Mouse (Mus musculus) inflammation-experienced regulatory T-cells, adult 6 months (primary cell): ENCODE measurements around the gene Zmym2. TPM values are rescaled to one million over a fixed set of nuclear protein-coding genes. Genes with fewer than 3 reads are reported as not detected.

Experiments
- ATAC-seq: one replicate; pipeline ENCODE4 v1.8.0; 2017
- polyA plus RNA-seq, 3 experiments: library from polyadenylated mRNA; unstranded; fragments of 100-300 nt; shearing (Covaris generic); gene quantifications; one replicate each; pipeline ENCODE4 v1.2.1; 2017

The Zmym2 gene
- polyA plus RNA-seq, 3 experiments from 2014 or later, result 35.1 to 67.2 (median 57.1) TPM

- ATAC-seq, result no peak
These were observed 32.1 kb downstream of the Zmym2 start for GRCm38 (mm10) chr14:56918532-56918931.

GRCm38 (mm10) chr14:56935481-56935880, 49.0 kb downstream of the Zmym2 start:
- no peak for ATAC-seq

GRCm38 (mm10) chr14:56939903-56940302, 53.5 kb downstream of the Zmym2 start:
- ATAC-seq, result no peak

DNA sequence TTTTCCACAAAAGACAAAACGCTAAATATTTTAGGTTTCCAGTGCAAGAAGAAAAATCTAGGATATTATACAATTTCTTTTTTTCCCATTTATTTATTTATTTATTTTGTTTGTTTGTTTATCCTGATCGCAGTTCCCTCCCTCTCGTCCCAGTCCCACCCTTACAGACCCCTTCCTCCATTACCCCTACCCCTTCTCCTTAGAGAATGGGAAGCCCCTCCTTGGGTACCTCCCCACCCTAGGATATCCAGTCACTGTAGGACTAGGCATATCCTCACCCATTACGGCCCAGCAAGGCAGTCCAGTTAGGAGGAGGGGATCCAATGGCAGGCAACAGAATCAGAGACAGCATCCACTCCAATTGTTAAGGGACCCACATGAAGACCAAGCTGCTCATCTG, 66.5 kb downstream of the Zmym2 start:
- ATAC-seq, result no peak

DNA sequence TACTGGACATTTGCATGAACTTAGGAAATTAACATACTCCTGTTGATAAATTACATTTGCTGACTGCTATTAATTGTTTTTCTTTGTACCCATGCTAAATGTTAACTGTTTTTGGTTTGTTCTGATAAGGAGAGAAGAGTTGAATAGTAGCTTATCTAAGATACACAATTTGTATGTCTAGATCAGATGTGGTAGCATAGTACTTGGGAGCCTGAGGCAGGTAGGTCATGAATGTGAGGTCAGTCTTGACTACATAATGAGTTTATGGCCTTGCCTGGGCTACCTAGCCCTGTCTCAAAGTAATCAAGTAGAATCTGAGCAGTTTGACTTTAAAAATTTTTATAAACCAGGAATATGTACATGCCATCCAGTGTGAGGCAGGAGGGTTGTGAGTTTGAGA, 67.9 kb downstream of the Zmym2 start:
- ATAC-seq, result no peak

GRCm38 (mm10) chr14:56963969-56964734, 77.7 kb downstream of the Zmym2 start:
- ATAC-seq, result no peak

DNA sequence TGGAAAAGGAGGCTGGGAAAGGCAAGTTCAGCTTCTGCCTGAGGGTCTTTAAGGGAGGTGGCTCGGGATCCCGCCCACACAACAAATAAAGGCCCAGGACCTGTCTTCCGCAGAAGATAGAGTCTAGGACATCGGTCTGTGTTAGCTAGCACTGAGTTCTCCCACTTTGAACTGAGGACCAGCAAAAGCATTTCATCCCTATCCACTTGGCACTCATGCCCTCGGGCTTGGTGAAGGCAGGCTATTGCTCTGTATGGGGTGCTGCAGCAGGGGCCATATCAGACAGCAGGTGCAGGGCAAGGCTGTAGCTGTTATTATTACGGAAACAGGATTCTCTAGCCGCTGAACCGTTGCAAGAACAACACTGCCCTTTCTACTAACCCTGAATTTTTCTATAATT, 83.2 kb downstream of the Zmym2 start:
- ATAC-seq, result no peak

DNA sequence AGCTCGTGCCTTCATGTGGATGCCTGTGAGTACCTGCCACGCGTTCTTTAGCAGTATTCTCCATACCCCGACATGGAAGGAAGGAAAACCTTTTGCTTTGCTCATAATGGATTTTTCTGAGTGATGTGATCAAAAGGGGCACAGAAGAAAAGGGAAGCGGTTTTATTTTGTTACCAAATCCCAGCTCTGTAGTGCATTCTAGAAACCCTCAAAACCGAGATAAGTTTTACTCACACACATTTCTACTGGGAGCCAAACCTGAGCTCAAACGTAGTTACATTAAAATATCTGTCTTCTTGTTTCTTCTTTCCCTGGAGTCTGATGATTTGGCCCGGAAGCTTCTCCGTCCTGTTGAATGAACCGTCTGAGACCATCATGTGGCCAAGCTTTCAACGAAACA, 83.7 kb downstream of the Zmym2 start:
- no peak for ATAC-seq

GRCm38 (mm10) chr14:56978045-56978655, 91.7 kb downstream of the Zmym2 start:
- no peak for ATAC-seq

DNA sequence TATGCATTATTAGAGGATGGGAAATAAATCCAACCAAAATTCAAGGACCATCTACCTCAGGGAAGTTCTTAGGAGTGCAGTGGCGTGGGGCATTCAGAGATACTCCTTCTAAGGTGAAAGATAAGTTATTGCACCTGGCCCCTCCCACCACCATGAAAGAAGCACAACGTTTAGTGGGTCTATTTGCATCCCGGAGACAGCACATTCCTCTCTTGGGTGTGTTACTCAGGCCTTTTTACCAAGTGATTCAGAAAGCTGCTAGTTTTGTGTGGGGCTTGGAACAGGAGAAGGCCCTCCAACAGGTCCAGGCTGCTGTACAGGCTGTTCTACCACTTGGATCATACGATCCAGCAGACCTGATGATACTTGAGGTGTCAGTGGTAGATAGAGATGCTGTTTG, 102.2 kb downstream of the Zmym2 start:
- ATAC-seq, result no peak

Other genes with a start within 250 kb of the Zmym2 start
- 10 to 100 TPM; 62.9 to 78.7 (median 71.9) TPM for gene Mphosph8, start 218.4 kb upstream of the Zmym2 start, polyA plus RNA-seq
- gene Pspc1, start 108.3 kb upstream of the Zmym2 start, polyA plus RNA-seq, result 10 to 100 TPM; 11.5 to 21.5 (median 18.4) TPM
- gene Zmym5, start 74.9 kb upstream of the Zmym2 start, polyA plus RNA-seq, result 10 to 100 TPM; 47.0 to 64.4 (median 50.1) TPM
- not detected for gene Gja3, start 171.4 kb downstream of the Zmym2 start, polyA plus RNA-seq
- 1 to 10 TPM; 4.3 to 5.1 (median 4.5) TPM for gene Gjb2, start 218.0 kb downstream of the Zmym2 start, polyA plus RNA-seq
- not detected for gene Gm4491, start 229.2 kb downstream of the Zmym2 start, polyA plus RNA-seq
- gene Gjb6, start 247.0 kb downstream of the Zmym2 start, polyA plus RNA-seq, result not detected